8 mouse cellular contexts compared by ENCODE assay signal in genomic region chr3:27572305-27572704, GRCm38 (mm10).
DNase-seq lines count a peak whose midpoint lies in the region; ATAC-seq and TF ChIP-seq lines count a peak whose summit lies in the region.

No protein-coding gene starts in this region.

- TF ChIP-seq CTCF in liver, postnatal 0 days (IDR thresholded peaks at IDR 0.05; ENCODE audit: low read depth): peak; percentile 51
- peak; percentile 29; the same call in 1 of the 2 replicates for TF ChIP-seq CTCF in cortical plate, adult 2 months (IDR thresholded peaks at IDR 0.05; ENCODE audit: extremely low read depth, insufficient read depth, low read length)
- TF ChIP-seq CTCF in hindbrain, postnatal 0 days (IDR thresholded peaks at IDR 0.05; ENCODE audit: low read depth): peak; percentile 66

- H3K9ac ChIP-seq in liver, postnatal 0 days (replicated peaks): no peak overlapping the region
- no peak overlapping the region for H3K9ac ChIP-seq in liver, embryonic 12.5 days
- no peak overlapping the region for H3K9ac ChIP-seq in hindbrain, postnatal 0 days (replicated peaks; ENCODE audit: low read length)

- H3K4me3 ChIP-seq in liver, postnatal 0 days (ENCODE audit: low read depth, low read length): no peak overlapping the region
- H3K4me3 ChIP-seq in liver, embryonic 12.5 days: no peak overlapping the region
- no peak overlapping the region for H3K4me3 ChIP-seq in cortical plate, adult 2 months (ENCODE audit: insufficient read depth, low read length)
- no peak overlapping the region for H3K4me3 ChIP-seq in hindbrain, postnatal 0 days (ENCODE audit: low read length)

- H3K27ac ChIP-seq in liver, postnatal 0 days (ENCODE audit: low read depth): no peak overlapping the region
- no peak overlapping the region for H3K27ac ChIP-seq in liver, embryonic 12.5 days
- H3K27ac ChIP-seq in cortical plate, adult 2 months (ENCODE audit: insufficient read depth, low read length): no peak overlapping the region
- H3K27ac ChIP-seq in hindbrain, postnatal 0 days: 0 out of 2 replicates have a peak overlapping the region, but pooled peaks have one; percentile 59

- ATAC-seq in liver, postnatal 0 days: peak; percentile 70
- ATAC-seq in liver, embryonic 12.5 days: no peak; the same call in 1 of the 2 replicates
- ATAC-seq in hindbrain, postnatal 0 days: peak; percentile 68

- 50% methylated on average over 6 of the region's 6 CpGs for WGBS in liver, postnatal 0 days (ENCODE audit: insufficient replicate concordance)
- 60% methylated on average over 6 of the region's 6 CpGs for WGBS in liver, embryonic 12.5 days (ENCODE audit: insufficient replicate concordance)
- WGBS in hindbrain, postnatal 0 days: 60% methylated on average over 6 of the region's 6 CpGs

- H3K27me3 ChIP-seq in liver, postnatal 0 days (ENCODE audit: insufficient read depth, low read length): no peaks in the 10 kb centered on the region
- H3K27me3 ChIP-seq in liver, embryonic 12.5 days (replicated peaks): no peaks in the 10 kb centered on the region
- no peaks in the 10 kb centered on the region for H3K27me3 ChIP-seq in hindbrain, postnatal 0 days (ENCODE audit: insufficient read depth, low read length)

- DNase-seq in liver, postnatal 0 days: no peak
- DNase-seq in hindbrain, postnatal 0 days (ENCODE audit: low spot score): peak; percentile 56
- peak; percentile 45 for DNase-seq in lung, postnatal 10 days
- no peak for DNase-seq in ovary, adult 18-20 months (ENCODE audit: low spot score)
- no peak for DNase-seq in thymus, postnatal 25 days
- no peak for DNase-seq in gastrocnemius, postnatal 10 days

- no peaks in the 10 kb centered on the region for H3K9me3 ChIP-seq in liver, postnatal 0 days (ENCODE audit: low read length)
- H3K9me3 ChIP-seq in liver, embryonic 12.5 days (replicated peaks): no peaks in the 10 kb centered on the region
- no peaks in the 10 kb centered on the region for H3K9me3 ChIP-seq in hindbrain, postnatal 0 days (ENCODE audit: low read length)

- no peaks in the 10 kb centered on the region for H3K36me3 ChIP-seq in liver, postnatal 0 days (replicated peaks; ENCODE audit: insufficient read depth, low read length)
- no peaks in the 10 kb centered on the region for H3K36me3 ChIP-seq in liver, embryonic 12.5 days
- H3K36me3 ChIP-seq in hindbrain, postnatal 0 days (ENCODE audit: insufficient read depth, low read length): no peaks in the 10 kb centered on the region

- TF ChIP-seq POLR2A in cortical plate, adult 2 months (IDR thresholded peaks at IDR 0.05; ENCODE audit: extremely low read depth, insufficient read depth, low read length): no peak

- H3K4me1 ChIP-seq in liver, postnatal 0 days (ENCODE audit: insufficient read depth): peaks cover 31% of the 10 kb centered on the region
- H3K4me1 ChIP-seq in liver, embryonic 12.5 days: peaks cover 4% of the 10 kb centered on the region; the same call in 1 of the 2 replicates
- H3K4me1 ChIP-seq in cortical plate, adult 2 months (ENCODE audit: control insufficient read depth, insufficient read depth, low read length): no peaks in the 10 kb centered on the region
- no peaks in the 10 kb centered on the region for H3K4me1 ChIP-seq in hindbrain, postnatal 0 days (ENCODE audit: insufficient read depth, low read length)

- TF ChIP-seq EP300 in liver, postnatal 0 days (IDR thresholded peaks at IDR 0.05; ENCODE audit: low read depth): no peak

- H3K4me2 ChIP-seq in liver, postnatal 0 days (ENCODE audit: low read depth, low read length): no peak overlapping the region
- H3K4me2 ChIP-seq in liver, embryonic 12.5 days: no peak overlapping the region
- H3K4me2 ChIP-seq in hindbrain, postnatal 0 days (ENCODE audit: low read depth, low read length): no peak overlapping the region

Comparison
In these comparisons a context has a peak if more than half of its experiments do, and no peak if none do; other contexts are left out.
1. DNase-seq: peak in hindbrain, postnatal 0 days (single experiment) and lung, postnatal 10 days (single experiment); none in liver, postnatal 0 days (single experiment), ovary, adult 18-20 months (single experiment), thymus, postnatal 25 days (single experiment) and gastrocnemius, postnatal 10 days (single experiment).
2. Peak in every context shown above with its lines, with median percentiles within 50 percentile points of each other: CTCF ChIP-seq.